Mouse (Mus musculus): ENCODE results near the gene Vwa3b.
"Not testable (repeated sequence)": the region's sequence is repeated elsewhere in the genome, so short reads cannot be mapped to it uniquely, and the experiment has no call there.

The Vwa3b gene

DNA sequence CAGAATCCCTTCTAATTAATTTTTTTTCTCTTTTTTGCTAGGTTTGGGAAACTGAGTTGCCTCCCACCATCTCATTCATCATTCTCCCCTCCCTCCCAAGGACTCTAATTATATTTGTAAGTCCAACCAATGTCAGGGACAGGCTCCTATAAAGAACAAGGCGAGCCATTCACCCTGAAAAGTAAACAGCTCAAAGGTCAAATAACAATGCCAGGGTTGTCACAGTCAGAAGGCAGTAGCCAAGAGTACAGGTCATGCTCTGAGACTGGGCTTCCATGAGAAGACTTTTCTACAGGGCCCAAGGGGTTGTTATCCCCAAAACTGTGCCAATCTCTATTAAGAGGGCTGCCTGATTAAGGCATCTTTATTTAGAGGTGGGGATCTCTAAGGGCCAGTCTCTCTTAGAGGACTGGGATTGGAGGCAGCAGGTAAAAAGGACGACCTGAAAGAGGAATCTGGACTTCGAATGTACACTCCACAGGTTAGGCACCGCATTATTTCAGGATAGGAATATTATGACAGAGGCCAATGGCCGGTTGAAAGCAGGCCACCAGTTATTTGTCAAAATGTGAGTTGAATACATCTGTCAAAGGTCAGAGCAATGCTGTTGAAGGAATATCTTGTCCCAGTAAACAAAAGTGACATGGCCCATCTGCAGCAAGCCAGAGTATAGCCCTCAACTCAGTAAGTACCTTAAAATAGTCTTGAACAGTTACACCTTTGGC is at the start of gene Vwa3b:
Vwa3b (plus strand) TSS at position 635 of the 725 bp plus-strand sequence.
- DNase-seq (ENCODE audit: low spot score in 2 of 2) = no peak

DNA sequence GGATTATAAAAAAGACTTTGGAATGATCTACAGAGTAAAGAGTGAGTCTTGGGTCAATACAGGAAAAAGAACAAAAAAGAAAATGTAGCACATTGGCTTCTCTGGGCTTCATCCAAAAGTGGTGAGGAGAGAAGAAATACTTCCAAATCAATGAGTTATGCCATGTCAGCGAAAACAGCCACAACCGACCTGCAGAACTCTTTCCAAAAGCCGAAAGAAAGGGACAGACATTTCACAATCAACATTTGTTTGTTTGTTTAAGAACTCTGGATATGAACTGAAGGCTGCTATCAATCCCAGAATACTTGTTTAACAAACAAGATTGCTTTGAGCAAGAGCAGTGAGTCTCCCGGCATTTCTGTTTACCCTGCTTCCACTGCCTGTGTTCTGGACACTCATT is 49.6 kb upstream of the Vwa3b start:
- DNase-seq (ENCODE audit: low spot score in 2 of 2) = no peak

DNA sequence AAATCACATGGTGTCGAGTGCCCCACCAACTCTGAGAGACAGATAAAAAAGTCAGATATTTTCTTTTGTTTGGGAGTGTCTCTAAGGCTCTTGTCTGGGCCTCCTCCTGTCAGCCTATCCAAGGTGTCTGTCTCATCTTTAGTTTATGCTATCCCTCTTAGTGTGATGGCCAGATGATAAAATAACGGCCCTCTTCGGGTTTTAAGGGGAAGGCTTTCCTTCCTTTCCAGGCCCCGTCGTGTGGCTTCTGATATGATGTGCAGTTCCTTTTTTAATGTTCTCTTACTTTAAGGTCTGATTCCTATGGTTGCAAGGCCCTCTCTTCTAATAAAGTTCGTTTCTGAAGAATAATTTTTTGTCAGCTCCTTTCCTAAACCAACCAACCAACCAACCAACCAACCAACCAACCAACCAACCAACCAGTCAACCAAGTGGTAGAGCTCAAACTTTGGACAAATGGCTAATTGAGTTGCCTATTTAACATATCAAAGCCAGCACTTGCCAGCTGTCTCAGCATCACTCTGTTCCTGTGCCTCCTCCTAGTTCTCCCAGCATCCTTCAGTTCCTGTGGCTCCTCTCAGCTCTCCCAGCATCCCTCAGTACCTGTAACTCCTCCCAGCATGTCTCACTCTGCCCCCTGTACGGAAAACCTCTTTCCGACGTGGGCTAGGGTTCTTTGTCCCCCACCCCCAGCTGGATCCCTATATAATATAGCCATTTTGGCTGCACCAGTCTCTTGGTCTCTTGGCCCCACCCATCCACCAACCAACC is 44.0 kb upstream of the Vwa3b start:
- DNase-seq (ENCODE audit: low spot score in 2 of 2) = no peak

DNA sequence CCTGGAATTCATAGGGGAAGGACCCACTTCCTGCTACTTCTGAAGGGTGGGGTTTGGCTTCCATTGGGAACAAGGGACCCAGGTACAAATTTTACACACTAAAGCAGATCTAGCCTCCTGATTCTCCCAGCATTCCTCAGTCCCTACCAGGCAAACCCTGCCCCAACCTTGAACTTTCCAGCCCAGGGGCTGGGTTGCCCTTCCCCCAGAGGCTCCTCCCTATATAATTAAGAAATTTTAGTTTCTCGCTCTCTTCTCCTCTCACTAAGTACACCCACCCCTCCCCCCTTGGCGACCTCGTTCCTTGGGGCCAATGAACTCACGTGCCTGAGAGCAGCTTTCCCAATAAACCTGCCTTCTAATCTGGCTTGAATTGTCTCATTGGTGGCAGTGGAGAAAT is 42.6 kb upstream of the Vwa3b start:
- no peak for DNase-seq (ENCODE audit: low spot score in 2 of 2)

DNA sequence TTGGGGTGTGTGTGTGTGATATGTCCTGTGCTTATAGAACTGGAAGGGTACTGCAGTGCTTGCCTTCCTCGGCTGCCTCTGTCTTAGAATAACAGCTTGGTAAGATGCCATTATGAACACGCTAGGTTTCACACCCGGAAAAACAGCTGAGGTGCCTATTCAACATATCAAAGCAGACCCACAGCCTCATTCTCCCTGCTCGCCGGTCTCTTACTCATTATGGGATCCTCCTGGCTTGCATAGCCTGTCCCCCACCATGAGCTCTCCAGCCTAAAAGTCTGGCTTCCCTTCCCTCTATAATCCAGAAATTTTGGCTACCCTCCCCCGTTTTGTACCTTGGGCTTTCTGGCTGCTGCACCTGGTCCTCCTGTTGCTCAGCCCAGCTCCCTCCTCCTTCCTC is 42.0 kb upstream of the Vwa3b start:
- DNase-seq (ENCODE audit: low spot score in 2 of 2) = no peak

DNA sequence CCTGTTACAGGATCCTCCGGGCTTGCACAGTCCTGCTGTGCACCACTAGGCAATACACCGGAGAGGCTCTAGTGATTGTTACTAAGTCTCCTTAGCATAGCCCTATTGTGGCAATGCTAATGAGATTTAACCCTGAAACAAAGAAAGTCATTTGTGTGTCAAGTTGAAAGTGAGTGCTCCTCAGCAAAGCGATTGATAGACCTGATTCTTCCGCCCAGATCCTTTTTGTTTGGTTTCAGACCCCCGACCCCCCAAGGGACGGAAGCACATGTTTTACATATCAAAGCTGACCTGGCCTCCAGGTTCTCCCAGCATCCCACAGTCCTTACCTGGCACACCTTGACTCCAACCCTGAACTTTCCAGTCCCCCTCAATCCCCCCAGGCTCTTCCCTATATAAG is 40.5 kb upstream of the Vwa3b start:
- DNase-seq (ENCODE audit: low spot score in 2 of 2) = no peak

DNA sequence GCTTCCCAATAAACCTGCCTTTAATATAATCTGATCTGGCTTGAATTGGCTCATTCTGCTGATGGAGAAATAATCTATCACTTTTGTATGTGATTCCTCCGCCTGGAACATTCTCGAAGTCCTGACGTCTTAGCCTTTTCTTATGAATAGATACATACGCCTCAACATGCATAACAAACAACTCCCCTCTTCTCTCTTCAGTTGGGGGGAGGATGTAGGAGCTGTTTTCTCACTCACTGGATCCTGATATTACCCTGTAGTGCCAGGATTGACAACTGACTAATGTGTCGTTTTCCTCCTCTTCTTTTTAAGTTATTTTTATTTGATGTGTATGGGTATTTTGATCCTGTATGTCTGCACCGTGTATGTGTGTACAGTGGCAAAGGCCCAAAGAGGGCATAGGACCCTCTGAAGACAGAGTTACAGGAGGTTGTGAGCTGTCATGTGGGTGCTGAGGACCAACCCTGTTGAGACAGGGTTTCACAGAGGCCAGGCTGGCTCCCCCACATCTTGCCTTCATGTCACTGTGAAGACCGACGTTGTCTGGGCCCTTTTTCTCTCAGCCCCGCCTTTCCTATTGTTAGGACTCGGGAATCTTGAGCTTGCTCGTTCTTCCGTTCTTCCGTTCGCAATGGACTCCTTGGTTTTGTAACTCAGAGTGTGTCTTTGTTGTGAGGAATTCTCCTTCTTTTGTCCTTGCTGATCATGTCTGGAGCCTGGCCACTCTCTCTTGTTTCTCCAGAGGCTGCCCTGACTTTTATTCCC is 39.8 kb upstream of the Vwa3b start:
- no peak for DNase-seq (ENCODE audit: low spot score in 2 of 2)

DNA sequence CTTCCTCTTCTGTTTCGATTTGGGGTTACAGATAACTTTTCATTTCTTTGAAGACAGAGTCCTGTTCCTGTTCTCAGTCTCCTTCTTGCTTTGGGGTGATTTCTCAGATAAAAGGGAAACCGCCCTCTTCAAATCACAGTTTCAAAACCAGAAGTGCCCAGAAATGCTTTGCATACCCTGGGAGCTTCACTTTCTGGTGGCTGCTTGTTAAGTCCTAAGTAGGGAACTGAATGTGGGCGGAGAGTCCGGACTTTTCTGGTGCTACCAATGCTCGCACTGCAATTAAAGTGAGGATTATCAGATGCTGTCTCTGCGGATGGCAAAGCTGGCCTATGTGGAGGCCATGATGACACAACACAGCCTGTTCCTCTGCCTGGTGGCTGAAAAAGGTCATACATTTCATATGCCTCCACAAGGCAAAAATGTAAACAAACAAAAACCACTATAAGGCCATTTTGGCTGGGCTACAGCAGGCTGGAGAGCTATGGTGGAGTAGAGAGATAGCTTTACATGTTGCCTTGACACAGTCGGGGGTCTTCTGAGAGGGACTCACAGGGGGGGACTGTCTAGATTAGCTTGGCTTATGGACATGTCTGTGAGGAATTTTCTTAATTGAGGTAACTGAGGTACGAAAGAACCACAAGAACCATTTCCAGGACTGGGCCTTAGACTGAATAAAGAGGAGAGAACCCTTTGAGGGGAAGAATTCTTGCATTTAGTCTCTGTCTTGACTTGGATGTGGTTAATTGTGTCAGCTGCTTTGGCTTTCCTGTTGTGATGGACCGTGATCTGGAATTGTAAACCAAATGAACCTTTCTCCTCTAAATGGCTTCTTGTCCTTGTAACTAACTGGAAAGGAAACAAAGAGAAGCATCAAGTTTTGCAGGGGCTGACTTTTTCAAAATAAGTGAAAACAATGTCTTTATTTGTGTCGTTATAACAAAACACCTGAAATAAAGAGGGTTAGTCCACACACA is 38.9 kb upstream of the Vwa3b start:
- peak in 1 of 2 experiments; percentile 44 for DNase-seq (ENCODE audit: low spot score in 2 of 2)

DNA sequence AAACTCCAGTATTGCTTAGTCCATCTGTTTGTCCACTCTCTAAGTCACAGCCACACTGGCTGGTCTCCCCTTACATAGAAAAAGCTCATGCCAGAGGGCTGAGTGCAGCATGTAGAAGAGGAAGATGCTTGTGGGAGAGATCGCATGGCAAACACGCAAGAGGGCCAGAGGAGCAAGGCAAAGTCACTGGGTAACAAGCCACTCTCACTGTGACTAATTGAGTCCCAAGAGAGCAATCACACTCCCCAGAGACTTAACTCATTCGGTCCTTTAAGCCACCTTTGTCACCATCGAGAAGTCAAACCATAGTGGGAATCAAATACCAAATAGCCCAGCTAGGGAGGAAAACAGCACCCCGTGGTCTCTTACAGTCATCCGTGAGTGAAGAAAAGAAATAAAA is 38.2 kb upstream of the Vwa3b start:
- peak in 1 of 2 experiments; percentile 56 for DNase-seq (ENCODE audit: low spot score in 2 of 2)

DNA sequence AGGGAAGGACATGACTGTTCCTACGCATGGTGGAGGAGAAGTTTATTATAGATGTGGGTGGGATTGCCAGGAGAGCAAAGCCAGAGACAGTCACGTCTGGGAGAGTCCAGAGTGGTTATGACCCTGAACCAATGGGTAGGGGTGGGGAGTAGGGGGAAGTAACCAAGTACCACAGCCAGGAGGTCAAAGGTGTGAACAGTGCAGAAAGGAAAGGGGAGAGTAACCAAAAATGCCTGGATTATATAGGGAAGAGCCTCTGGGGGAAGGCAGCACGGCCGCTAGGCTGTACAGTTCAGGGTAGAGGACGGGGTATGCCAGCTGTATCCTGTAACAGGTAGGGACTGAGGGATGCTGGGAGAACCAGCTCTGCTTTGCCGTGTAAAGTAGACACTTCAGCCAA is 37.8 kb upstream of the Vwa3b start:
- no peak for DNase-seq (ENCODE audit: low spot score in 2 of 2)

DNA sequence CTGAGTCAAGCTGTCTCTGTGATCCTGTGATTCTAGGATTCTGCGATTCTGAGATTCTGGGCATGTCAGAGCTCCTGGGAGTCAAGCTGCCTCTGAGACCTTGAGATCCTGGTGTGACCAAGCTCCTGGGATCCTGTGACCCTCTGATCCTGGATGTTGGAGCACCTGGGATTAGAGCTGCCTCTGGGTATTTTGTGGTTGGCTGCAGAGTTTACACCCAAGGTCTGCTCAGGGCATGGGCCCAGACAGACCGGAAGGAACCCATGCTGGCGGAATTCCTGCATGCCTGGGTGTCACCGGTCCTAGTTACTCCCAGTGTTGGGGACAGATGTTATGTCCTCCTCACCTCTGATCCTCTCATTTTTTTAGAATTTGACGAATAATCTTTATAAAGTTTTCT is 32.1 kb upstream of the Vwa3b start:
- DNase-seq (ENCODE audit: low spot score in 2 of 2) = no peak

DNA sequence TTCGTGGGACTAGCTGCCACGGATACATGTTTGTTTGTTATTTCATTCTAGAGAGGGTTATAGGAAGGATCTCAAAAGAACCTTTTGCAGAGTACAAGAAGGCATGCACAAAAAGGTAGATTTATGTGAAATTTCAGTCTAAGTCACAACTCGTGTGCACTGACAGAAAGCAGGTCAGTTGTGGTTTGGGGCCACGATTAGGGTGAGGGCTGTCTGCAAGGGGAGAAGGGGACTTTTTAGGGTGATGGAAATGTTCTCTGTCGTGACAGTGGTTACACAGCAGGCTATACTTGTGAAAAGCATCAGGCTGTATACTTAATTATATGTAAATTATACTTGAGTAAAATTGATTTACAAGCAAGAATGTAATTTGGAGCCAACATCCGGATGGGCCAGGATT is 30.6 kb upstream of the Vwa3b start:
- peak in 1 of 2 experiments; percentile 46 for DNase-seq (ENCODE audit: low spot score in 2 of 2)

DNA sequence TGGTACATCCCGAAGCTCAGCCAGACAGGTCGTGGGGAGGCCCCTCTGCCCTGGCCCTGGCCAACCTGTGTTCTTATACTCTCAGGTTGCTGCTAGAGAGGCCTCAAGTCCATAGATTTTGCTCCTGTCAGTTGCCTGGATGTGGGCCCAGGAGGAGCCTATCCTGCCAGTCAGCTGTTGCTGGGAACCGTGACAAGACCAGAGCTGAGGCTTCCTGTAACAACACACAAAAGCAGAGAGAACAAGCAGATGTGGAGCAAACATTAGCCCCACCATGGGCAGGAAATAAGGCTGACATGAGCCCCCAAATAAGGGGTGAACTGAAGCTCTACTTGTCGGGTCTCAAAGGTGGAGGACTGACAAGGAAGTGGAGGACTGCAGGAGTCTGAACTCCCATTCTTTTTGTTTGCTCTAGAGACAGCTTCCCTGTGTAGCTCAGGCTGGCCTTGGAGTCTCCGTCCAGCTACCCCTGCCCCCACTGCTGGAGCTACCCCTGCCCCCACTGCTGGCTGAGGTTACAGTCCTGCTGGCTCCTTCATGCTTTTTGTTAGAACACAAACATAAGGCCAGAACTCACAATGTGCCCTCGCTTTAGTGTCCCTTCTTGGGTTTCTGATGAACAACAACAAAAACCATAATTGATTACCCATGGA is 29.7 kb upstream of the Vwa3b start:
- DNase-seq (ENCODE audit: low spot score in 2 of 2) = no peak

DNA sequence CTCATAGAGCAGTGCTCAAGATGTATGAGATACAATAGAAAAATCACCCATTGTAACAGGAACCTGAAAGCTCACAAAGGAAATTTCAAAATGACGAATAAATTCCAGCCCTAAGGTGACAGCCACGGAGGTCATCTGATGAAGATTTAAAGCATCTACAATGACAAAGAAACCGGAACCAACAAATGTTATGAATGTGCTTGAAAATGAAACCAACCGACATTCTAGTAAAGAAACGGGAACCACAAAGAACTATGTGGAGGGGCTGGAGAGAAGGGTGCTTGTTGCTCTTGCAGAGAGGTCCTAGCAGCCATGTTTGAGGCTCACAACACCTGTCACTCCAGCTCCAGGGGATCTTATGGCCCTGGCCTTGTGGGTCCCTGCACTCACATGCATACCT is 26.1 kb upstream of the Vwa3b start:
- peak; percentile 46 to 50 for DNase-seq (ENCODE audit: low spot score in 2 of 2)

DNA sequence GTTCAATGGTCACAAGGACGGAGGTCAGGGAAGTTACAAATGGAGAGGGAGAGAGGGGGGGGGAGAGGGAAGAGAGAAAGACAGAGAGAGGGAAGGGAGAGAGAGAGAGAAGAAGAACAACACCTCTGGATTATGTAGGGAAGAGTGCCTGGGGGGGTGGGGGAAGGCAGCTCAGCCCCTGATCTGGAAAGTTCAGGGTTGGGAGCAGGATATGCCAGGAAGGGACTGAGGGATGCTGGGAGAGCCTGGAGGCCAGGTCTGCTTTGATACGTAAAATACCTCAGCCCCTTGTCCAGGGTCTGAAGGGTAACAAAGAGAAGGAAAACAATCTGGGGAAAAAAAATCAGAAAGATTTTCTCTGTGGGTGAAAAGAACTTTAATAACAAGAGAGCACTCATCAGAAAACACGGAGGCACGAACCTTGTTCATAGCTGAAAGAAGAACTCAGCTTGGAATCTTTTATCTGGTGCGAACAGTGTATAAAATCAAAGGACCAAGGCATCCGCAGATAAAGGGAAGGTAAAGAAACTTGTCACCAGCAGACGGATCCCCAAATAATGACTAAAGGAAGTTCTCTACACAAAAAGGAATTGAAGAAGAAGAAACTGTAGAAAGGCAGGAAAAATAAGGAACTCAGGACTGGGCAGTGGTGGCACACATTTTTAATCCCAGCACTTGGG is 24.6 kb upstream of the Vwa3b start:
- DNase-seq (ENCODE audit: low spot score in 2 of 2) = no peak

DNA sequence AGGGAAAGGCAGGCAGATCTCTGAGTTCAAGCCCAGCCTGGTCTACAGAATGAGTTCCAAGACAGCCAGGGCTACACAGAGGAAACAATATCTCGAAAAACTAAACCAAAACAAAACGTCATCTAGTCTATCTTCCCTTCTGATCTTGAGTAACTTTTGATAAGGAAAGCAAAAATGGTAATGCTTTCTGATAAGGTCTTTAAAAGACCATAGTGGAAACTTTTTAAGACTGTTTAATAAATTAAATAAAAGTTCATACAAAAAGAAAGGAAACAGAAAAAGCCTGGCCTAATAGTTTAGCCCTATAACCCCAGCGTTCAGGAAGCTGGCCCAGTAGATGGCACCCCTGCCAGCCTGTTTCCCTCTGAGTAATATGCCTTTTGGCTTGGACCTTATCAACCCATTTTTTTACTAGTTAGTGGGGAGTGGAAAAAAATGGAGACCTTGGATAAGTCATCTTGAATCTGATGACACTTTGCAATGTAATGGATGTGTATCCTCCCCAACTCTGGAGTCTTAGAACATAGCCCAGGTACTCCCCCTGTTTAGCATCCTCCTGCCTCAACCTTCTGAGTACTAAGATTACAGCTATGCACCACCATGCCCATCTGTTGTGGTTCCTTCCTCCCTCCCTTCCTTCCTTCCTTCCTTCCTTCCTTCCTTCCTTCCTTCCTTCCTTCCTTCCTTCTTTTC is 23.9 kb upstream of the Vwa3b start:
- DNase-seq (ENCODE audit: low spot score in 2 of 2) = no peak

DNA sequence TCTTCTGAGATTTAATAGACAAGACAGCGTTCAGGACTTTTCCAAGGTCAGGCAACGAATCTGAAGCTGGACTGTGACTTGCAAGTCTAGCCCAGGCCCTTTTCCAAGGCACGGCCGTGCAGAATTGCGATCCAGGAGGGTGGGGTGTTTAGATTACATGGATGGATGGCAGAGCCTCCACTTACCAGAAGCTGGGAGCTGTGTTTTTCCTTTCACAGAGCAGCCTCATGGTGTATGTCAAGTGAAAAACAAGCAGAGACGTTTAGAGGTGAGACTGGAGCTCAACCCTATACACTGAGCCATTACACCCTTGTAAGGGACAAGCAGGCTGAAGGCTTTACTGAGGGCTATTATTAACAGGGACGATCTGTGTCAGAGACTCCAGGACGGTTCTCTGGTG is 21.9 kb upstream of the Vwa3b start:
- DNase-seq (ENCODE audit: low spot score in 2 of 2) = no peak

DNA sequence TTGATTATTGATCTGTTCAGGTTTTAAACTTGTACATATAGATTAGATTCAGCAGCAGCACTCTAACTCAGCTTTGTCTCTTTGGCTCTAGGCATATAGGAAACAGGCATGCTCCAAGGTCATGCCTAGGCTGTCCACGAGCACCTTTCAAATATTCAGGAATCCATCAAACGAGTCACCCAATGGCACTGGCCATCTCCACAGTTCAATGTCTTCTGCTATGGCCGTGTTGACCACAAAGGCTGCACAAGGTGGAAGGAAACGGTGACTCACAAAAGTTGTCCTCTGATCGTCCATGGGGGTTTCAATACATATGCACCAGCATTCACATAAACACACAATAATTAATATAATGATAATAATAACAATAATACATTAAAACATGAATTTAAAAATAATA is 21.4 kb upstream of the Vwa3b start:
- no peak for DNase-seq (ENCODE audit: low spot score in 2 of 2)

DNA sequence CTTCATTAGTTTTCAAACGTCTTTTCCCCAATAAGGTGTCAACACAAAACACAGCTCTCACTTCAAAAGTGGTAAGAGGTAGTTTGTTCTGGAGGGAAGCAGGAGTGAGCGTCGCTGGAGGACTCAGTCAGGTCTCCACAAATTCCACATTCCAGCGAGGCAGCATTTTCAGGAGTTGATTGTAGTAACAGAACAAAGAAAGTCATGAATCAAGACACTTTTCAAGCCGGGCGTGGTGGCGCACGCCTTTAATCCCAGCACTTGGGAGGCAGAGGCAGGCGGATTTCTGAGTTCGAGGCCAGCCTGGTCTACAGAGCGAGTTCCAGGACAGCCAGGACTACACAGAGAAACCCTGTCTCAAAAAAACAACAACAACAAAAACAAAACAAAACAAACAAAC is 19.9 kb upstream of the Vwa3b start:
- DNase-seq (ENCODE audit: low spot score in 2 of 2) = not testable (repeated sequence)

DNA sequence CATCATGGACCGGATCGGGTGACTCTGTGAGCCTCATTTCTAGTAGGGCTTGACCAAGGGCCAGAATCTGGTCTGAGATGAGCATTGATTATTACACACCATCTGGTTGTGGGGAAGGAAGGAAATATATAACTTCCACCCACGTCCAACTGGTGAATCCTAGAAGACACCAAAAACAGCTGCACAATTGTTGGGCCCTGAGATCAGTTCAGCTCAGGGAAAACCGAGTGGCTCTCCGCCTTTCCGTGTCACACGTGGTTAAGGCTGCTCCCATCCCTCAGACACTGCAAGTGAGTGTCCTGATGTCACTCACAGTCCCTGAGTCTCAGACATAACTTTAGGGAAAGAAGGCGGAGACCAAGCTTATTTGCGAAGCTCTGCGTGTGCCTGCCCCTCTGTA is 16.5 kb upstream of the Vwa3b start:
- no peak for DNase-seq (ENCODE audit: low spot score in 2 of 2)

All from natural killer cell, adult 2 months (primary cell).